Mouse (Mus musculus) E14TG2a.4 (cell line): ENCODE measurements around the gene Runx3.

ENCODE experiments used
- H3K27me3 ChIP-seq: 2 replicates; pipeline ENCODE4 v1.6.1; 2014; ENCODE audit warnings: low read length, control low read depth; ENCODE audit not compliant: insufficient read depth
- H3K36me3 ChIP-seq: 2 replicates; pipeline ENCODE4 v1.6.1; 2014; ENCODE audit warnings: low read length, control low read depth; ENCODE audit not compliant: insufficient read depth
- H3K4me1 ChIP-seq: replicated peaks from 2 replicates; pipeline ENCODE4 v1.6.1; 2014; ENCODE audit warnings: low read depth, low read length, control low read depth
- H3K4me3 ChIP-seq: replicated peaks from 2 replicates; pipeline ENCODE4 v1.5.1; 2014; ENCODE audit warnings: mild to moderate bottlenecking, low read length
- H3K9me3 ChIP-seq: 2 replicates; pipeline ENCODE4 v1.6.1; 2014; ENCODE audit warnings: low read length, control low read depth
- CTCF ChIP-seq: conservative IDR thresholded peaks from 2 replicates; pipeline ENCODE4 v1.5.1; 2014; ENCODE audit warnings: low read length
- NANOG ChIP-seq: IDR thresholded peaks from 2 replicates; pipeline ENCODE4 v1.6.1; 2014; ENCODE audit warnings: borderline replicate concordance, low read length, mixed read lengths
- POU5F1 ChIP-seq: IDR thresholded peaks from 2 replicates; pipeline ENCODE4 v1.6.1; 2014; ENCODE audit warnings: low read length, borderline replicate concordance

Gene Runx3

GRCm38 (mm10) chr4:135204666-135205065 lies 84.2 kb downstream of the Runx3 start:
- peaks cover 22% of the 10 kb centered on the region for H3K4me1 ChIP-seq
- H3K27me3 ChIP-seq = peaks cover 49% of the 10 kb centered on the region
- no peaks in the 10 kb centered on the region for H3K9me3 ChIP-seq
- TF ChIP-seq POU5F1 (no peak), NANOG (no peak), CTCF (no peak)
- H3K4me3 ChIP-seq = no peak overlapping the region
- H3K36me3 ChIP-seq = no peaks in the 10 kb centered on the region

GRCm38 (mm10) chr4:135205254-135205653 lies 84.8 kb downstream of the Runx3 start:
- Histone ChIP-seq H3K9me3 (no peaks in the 10 kb centered on the region), H3K27me3 (peaks cover 49% of the 10 kb centered on the region), H3K36me3 (no peaks in the 10 kb centered on the region), H3K4me3 (no peak overlapping the region), H3K4me1 (peaks cover 22% of the 10 kb centered on the region)
- TF ChIP-seq POU5F1 (no peak), NANOG (no peak), CTCF (no peak)

DNA sequence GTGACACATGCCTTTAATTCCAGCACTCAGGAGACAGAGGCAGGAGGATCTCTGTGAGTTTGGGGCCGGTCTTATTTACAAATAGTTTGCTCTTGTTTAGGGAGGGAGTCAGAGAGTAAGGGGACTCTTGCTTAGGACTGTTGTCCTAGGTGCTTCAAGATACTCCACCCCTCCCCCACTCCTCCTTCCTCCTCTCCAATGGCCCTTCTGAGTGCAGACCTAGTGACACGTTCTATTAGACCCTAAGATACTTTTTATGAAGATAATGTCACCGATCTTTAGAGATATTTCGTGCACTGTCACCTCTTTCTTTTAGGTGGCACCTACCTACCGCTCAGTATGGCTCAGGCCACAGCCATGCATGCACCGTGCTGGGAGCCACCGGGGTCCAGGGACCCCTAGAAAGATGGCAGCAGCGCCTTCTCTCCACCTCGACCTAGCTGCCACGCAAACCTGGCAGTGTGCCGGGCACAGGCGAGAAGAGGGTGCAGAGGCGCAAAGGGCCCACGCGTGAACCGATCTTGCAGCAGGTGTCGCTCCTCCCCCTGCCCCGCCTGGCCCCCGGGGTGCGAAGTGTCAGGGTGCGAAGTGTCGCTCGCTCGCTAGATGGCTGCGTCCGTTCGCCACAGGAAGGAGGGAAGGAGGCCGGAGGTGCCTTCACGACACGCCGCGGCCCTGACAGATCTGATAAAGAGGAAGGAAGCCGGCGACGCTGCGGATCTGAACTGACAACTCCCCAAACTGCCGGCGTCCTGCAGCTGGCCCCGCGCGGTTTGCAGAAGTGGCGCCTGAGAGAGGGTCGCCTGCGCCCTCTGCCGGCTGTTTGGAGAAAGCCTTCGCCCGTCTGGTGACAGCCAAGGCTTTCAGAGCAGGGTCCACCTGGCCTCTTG lies 85.5 kb downstream of the Runx3 start:
- Histone ChIP-seq H3K4me3 (peak overlapping the region; percentile 79), H3K36me3 (peaks cover 5% of the 10 kb centered on the region; the same call in 1 of the 2 replicates), H3K27me3 (peaks cover 49% of the 10 kb centered on the region), H3K9me3 (no peaks in the 10 kb centered on the region), H3K4me1 (peaks cover 22% of the 10 kb centered on the region)
- TF ChIP-seq CTCF (peak; percentile 67), POU5F1 (no peak), NANOG (no peak)

DNA sequence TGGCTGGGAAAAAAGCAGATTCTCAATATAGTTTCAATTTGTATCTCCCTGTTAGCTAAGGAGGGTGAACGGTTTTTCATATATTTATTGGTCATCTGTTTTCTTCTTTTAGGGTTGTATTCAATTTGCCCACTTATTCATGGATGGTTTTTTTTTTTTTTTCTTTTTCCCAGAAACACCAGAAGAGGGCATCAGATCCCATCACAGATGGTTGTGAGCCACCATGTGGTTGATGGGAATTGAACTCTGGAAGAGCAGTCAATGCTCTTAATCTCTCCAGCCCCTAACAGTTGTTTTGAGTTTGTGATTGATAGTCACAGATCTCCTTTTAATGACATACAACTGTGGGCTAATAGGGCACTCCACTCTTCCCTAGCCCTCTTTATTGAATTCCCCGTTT lies 89.4 kb downstream of the Runx3 start:
- H3K4me3 ChIP-seq = no peak overlapping the region
- TF ChIP-seq NANOG = no peak
- TF ChIP-seq CTCF = peak; percentile 14; the same call in 1 of the 2 replicates
- TF ChIP-seq POU5F1 = no peak
- no peaks in the 10 kb centered on the region for H3K9me3 ChIP-seq
- peaks cover 26% of the 10 kb centered on the region for H3K27me3 ChIP-seq
- peaks cover 21% of the 10 kb centered on the region for H3K4me1 ChIP-seq
- H3K36me3 ChIP-seq = peaks cover 32% of the 10 kb centered on the region

DNA sequence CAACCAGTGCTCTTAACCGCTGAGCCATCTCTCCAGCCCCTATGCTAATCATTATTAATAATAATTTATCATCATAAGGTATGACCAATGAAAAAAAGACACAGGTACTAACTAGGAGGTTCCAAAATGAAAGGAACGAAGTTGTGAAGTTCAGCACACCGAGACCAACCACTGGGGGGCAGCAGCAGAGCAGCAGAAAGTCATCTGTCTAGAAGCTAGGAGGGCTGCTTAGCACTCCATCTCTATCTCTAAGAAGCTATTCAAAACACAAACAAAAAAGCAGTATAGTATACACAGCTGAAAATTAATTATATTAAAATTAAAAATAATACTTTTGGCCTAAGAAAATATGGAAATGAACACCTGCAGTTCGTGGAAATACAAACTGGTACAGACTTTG lies 99.2 kb downstream of the Runx3 start:
- H3K27me3 ChIP-seq = no peaks in the 10 kb centered on the region
- no peak for TF ChIP-seq NANOG
- no peak for TF ChIP-seq POU5F1
- TF ChIP-seq CTCF = peak; percentile 46
- H3K36me3 ChIP-seq = peaks cover 93% of the 10 kb centered on the region
- no peaks in the 10 kb centered on the region for H3K9me3 ChIP-seq
- H3K4me3 ChIP-seq = no peak overlapping the region
- H3K4me1 ChIP-seq = peaks cover 45% of the 10 kb centered on the region

DNA sequence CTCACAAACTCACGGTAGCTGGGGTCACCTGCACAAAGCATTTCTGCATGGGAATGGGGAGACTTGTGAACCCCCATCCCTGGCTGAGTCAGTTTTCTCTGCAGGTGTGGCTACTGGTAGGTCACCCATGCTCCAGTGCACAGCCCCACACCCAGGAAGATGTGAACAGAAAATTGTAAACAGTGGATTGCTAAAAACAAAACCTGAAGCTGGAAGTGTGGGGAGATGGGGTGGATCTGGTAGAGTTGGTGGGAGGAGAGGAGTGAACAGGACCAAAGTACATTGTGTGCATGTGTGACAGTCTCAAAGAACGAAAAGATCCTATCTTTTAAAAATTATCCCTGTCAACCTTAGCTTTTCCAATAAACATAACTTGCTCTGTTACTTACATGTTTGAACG lies 100.2 kb downstream of the Runx3 start:
- Histone ChIP-seq H3K4me1 (peaks cover 35% of the 10 kb centered on the region), H3K9me3 (no peaks in the 10 kb centered on the region), H3K27me3 (no peaks in the 10 kb centered on the region), H3K36me3 (peaks cover 94% of the 10 kb centered on the region), H3K4me3 (no peak overlapping the region)
- TF ChIP-seq POU5F1 = no peak
- no peak for TF ChIP-seq CTCF
- TF ChIP-seq NANOG = no peak

DNA sequence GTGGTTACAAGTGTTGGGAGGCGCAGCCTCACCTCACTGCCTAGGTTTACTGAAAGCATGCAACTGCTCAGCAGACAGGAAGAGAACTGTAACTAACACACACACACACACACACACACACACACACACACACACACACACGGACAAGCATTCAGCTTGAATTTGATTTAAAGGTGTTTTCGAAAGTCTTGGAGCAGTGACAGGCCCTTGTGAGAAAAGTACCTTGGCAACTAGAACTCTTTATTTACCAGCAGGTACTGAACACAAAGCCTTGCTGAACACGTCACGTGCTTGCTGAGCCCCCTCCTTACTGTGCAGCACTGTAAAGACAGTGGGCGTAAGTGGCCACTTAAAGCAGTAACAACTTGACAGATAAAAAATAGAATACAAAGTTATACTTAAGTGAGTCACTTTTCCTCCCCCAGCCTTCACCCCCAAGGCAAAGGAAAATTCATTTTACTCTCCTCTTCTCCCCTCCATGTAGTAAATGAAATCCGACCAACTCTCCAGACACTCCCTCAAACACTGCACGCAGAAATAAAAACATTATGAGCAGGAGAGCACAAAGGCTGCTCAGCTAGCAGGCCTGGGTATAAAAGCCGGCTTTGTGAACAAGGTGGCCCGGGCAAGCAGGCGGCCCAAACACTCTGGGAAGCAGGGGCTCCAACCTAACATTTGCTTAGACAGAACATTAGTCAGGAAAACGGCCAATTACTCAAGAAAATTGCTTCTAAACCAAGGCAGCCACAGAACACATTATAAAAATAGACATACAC lies 101.4 kb downstream of the Runx3 start:
- Histone ChIP-seq H3K4me3 (no peak overlapping the region), H3K9me3 (no peaks in the 10 kb centered on the region), H3K4me1 (peaks cover 34% of the 10 kb centered on the region), H3K36me3 (peaks cover 92% of the 10 kb centered on the region), H3K27me3 (no peaks in the 10 kb centered on the region)
- no peak for TF ChIP-seq POU5F1
- TF ChIP-seq NANOG = no peak
- TF ChIP-seq CTCF = no peak

DNA sequence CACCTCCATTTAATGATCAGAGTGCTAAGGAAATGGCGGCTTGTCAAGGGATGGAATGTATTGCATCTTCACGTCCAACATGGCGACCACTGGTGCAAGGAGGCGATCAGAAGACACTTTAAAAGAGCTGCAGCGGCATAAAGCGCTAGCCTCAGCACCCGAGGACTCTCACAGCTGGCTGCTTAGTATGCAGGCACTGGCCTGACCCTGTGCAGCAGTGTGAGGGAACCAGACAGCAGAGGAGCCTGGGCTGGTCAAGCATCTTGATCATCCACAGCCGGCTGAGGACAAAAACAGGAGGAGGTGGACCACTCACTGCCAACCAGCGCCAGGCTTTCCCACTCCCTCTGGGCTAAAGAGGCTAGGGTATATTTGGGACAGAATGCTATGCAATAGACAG lies 103.4 kb downstream of the Runx3 start:
- Histone ChIP-seq H3K27me3 (no peaks in the 10 kb centered on the region), H3K36me3 (peaks cover 74% of the 10 kb centered on the region), H3K9me3 (no peaks in the 10 kb centered on the region), H3K4me1 (peaks cover 38% of the 10 kb centered on the region), H3K4me3 (no peak overlapping the region)
- TF ChIP-seq CTCF (no peak), POU5F1 (no peak), NANOG (no peak)
